Comparison of ENCODE assay signal across 17 mouse cellular contexts in the genomic region with DNA sequence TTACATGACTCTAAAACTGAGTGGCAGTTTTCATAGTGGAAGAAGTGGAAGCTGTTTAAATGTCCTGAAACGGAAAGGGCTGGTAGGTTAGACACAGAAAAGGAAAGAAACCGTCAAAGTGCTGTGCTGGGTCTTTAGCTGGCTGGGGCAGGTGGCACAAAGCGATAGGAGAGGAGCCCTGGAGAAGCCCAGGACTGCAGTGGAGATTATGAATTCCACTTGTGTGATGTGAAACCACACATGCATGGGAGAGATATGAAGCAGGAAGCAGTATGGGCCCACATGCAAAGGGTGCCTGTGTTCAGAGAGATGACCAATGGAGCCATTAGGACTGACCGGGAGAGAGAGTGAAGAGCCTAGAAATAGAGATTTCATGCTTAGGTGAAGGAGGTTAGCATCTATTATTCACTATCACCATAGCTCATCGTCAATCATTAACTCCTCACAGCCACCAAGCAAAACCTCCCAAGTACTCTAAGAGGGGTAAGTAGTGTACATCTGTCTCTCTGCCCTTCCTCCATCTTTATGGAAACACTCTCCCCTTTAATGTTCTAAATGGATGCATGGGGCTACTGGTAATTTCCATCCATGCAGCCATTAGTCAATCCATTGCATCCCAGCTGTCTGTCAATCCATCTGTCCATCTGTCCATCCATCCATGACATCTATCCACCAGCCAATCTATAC. TPM values are rescaled to one million over a fixed set of nuclear protein-coding genes. Genes with fewer than 3 reads are reported as not detected.
A peak's percentile ranks its signal among the peaks of the same experiment; 100 is the strongest.
DNase-seq lines count a peak whose midpoint lies in the region; ATAC-seq and TF ChIP-seq lines count a peak whose summit lies in the region.
"Had no signal": no experiment of that assay in that cellular context is flagged by ENCODE, and none has a peak within 500 bp of the region (broad histone marks: within the 10 kb centered on the region; RNA-seq: fewer than 3 reads in every experiment).

No protein-coding gene starts in this region.

- no peaks in the 10 kb centered on the region for H3K27me3 ChIP-seq in lung, embryonic 14.5 days (ENCODE audit: insufficient read depth, low read length)
- H3K27me3 ChIP-seq in liver, embryonic 11.5 days (replicated peaks; ENCODE audit: control insufficient read depth, insufficient read depth, low read length) = no peaks in the 10 kb centered on the region
- H3K27me3 ChIP-seq: embryonic facial prominence, embryonic 12.5 days; forebrain, embryonic 12.5 days had no signal

- peaks cover 7% of the 10 kb centered on the region for H3K4me1 ChIP-seq in lung, embryonic 14.5 days (ENCODE audit: insufficient read depth)
- peaks cover 47% of the 10 kb centered on the region for H3K4me1 ChIP-seq in liver, embryonic 11.5 days (replicated peaks; ENCODE audit: control insufficient read depth, insufficient read depth, low read length)

- WGBS in lung, embryonic 14.5 days = 85% methylated on average over 5 of the region's 5 CpGs
- 48% methylated on average over 5 of the region's 5 CpGs for WGBS in liver, embryonic 11.5 days

- no peak; the same call in 1 of the 2 replicates for ATAC-seq in lung, embryonic 14.5 days (ENCODE audit: insufficient read depth)
- peak; percentile 95 for ATAC-seq in liver, embryonic 11.5 days (replicated peaks; ENCODE audit: low FRiP score)

- H3K4me3 ChIP-seq in lung, embryonic 14.5 days (ENCODE audit: low read depth, low read length) = no peak overlapping the region
- no peak overlapping the region for H3K4me3 ChIP-seq in liver, embryonic 11.5 days (ENCODE audit: low read depth, low read length)
- H3K4me3 ChIP-seq: embryonic facial prominence, embryonic 12.5 days; forebrain, embryonic 12.5 days; midbrain, embryonic 12.5 days had no signal

- H3K27ac ChIP-seq in lung, embryonic 14.5 days (ENCODE audit: low read depth) = peak overlapping the region; percentile 63; the same call in 1 of the 2 replicates
- H3K27ac ChIP-seq in liver, embryonic 11.5 days (ENCODE audit: low read depth, low read length) = peak overlapping the region; percentile 97
- H3K27ac ChIP-seq: embryonic facial prominence, embryonic 12.5 days; forebrain, embryonic 12.5 days; kidney, postnatal 0 days; midbrain, embryonic 12.5 days had no signal

- no peak overlapping the region for H3K4me2 ChIP-seq in lung, embryonic 14.5 days
- H3K4me2 ChIP-seq in liver, embryonic 11.5 days = peak overlapping the region; percentile 59
- H3K4me2 ChIP-seq: embryonic facial prominence, embryonic 12.5 days; forebrain, embryonic 12.5 days; midbrain, embryonic 12.5 days had no signal

- no peaks in the 10 kb centered on the region for H3K36me3 ChIP-seq in lung, embryonic 14.5 days (ENCODE audit: insufficient read depth)
- H3K36me3 ChIP-seq in liver, embryonic 11.5 days (ENCODE audit: control insufficient read depth, insufficient read depth, low read length) = no peaks in the 10 kb centered on the region
- H3K36me3 ChIP-seq: embryonic facial prominence, embryonic 12.5 days; forebrain, embryonic 12.5 days; midbrain, embryonic 12.5 days had no signal

- TF ChIP-seq CTCF in lung, embryonic 14.5 days (IDR thresholded peaks at IDR 0.05; ENCODE audit: low read depth) = no peak

- no peak overlapping the region for H3K9ac ChIP-seq in lung, embryonic 14.5 days
- H3K9ac ChIP-seq in liver, embryonic 11.5 days (ENCODE audit: low read depth, low read length) = peak overlapping the region; percentile 51
- H3K9ac ChIP-seq: embryonic facial prominence, embryonic 12.5 days; forebrain, embryonic 12.5 days; midbrain, embryonic 12.5 days had no signal

- no peak for DNase-seq in lung, embryonic 14.5 days
- DNase-seq in lung, postnatal 4 days = no peak
- peak; percentile 89 for DNase-seq in c-Kit-positive CD71-positive TER-119-negative erythroid progenitor cells, embryonic 14.5 days (ENCODE audit: low read depth)
- no peak for DNase-seq in liver, embryonic 11.5 days (ENCODE audit: low spot score)
- peak; percentile 59 to 79 for DNase-seq in spleen, postnatal 36 days (ENCODE audit: low spot score in 2 of 2)
- no peak for DNase-seq in thymus, postnatal 10 days (ENCODE audit: low spot score in 2 of 2)
- no peak for DNase-seq in Muller cell, postnatal 12 days (ENCODE audit: inconsistent ontology term)
- no peak for DNase-seq in adrenal gland, adult 2 months
- DNase-seq: cerebellum, postnatal 14 days; layer of hippocampus, adult 9-11 months; right cerebral cortex, postnatal 14 days; thymus, adult 18-20 months had no signal

- no peaks in the 10 kb centered on the region for H3K9me3 ChIP-seq in lung, embryonic 14.5 days (ENCODE audit: low read depth, low read length)
- no peaks in the 10 kb centered on the region for H3K9me3 ChIP-seq in liver, embryonic 11.5 days (ENCODE audit: control insufficient read depth, low read length)
- H3K9me3 ChIP-seq: embryonic facial prominence, embryonic 12.5 days; forebrain, embryonic 12.5 days; midbrain, embryonic 12.5 days had no signal

RNA-seq across cellular contexts. Expression of a gene that starts 2.3 kb away (rescaled TPM):
- polyA plus RNA-seq in lung, embryonic 14.5 days (2014; fragmentation: Nextera tagmentation; extraction: Ambion mirVana) = 0.18 and 0.42 TPM in 2 replicates
- 13.6 and 15.2 TPM in 2 replicates for polyA plus RNA-seq in liver, embryonic 11.5 days (2014; fragmentation: Nextera tagmentation; extraction: Ambion mirVana)
- total RNA-seq in adrenal gland, adult 2 months (2021) = 1 to 10 TPM in 1 of 2 experiments, under 1 TPM in 1; 0.28 to 1.1 TPM
- polyA plus RNA-seq in adrenal gland, adult 2 months (2012; rRNA removed) = 0.27 and 0.51 TPM in 2 replicates
- polyA plus RNA-seq: embryonic facial prominence, embryonic 12.5 days had no signal

RNA-seq across cellular contexts. Expression of a gene that starts 49.4 kb away (rescaled TPM):
- polyA plus RNA-seq in lung, embryonic 14.5 days (2014; fragmentation: Nextera tagmentation; extraction: Ambion mirVana) = 41.7 and 47.9 TPM in 2 replicates
- 19.6 and 24.3 TPM in 2 replicates for polyA plus RNA-seq in liver, embryonic 11.5 days (2014; fragmentation: Nextera tagmentation; extraction: Ambion mirVana)
- 10 to 100 TPM; 65.6 to 92.9 TPM for total RNA-seq in adrenal gland, adult 2 months (2021)
- 17.9 and 19.1 TPM in 2 replicates for polyA plus RNA-seq in adrenal gland, adult 2 months (2012; rRNA removed)
- total RNA-seq: granulocyte monocyte progenitor cell, adult 5-6 weeks had no signal

Comparison
In these comparisons a context has a peak if more than half of its experiments do, and no peak if none do; other contexts are left out.
1. DNase-seq: peak in c-Kit-positive CD71-positive TER-119-negative erythroid progenitor cells, embryonic 14.5 days (single experiment) and spleen, postnatal 36 days (2 of 2); none in lung, embryonic 14.5 days (single experiment), lung, postnatal 4 days (0 of 2), liver, embryonic 11.5 days (single experiment), thymus, postnatal 10 days (0 of 2), Muller cell, postnatal 12 days (single experiment) and adrenal gland, adult 2 months (single experiment).